Mouse (Mus musculus) limb, embryonic 11.5 days (tissue): ENCODE measurements at regions not wholly inside any gene's neighbourhood (a gene's known extent, or its start where the extent isn't known, plus 50 kb on each side); places are given as distances from the start of the nearest gene placed in this dataset.

Experiments
- ATAC-seq: fragments of 200-750 bp; cut with Nextera tagmentation; 2 replicates; pipeline ENCODE4 v1.8.0; 2017; ENCODE audit warnings: low read depth; ENCODE audit not compliant: insufficient number of reproducible peaks, low FRiP score, low TSS enrichment
- DNase-seq: peaks from one replicate; pipeline ENCODE4 v3.0.0-alpha.2; 2015; ENCODE audit warnings: low spot score
- H3K27ac ChIP-seq: fragments of 300-500 bp; sonication (generic); replicated peaks from 2 replicates; pipeline ENCODE4 v1.5.1; 2014; ENCODE audit warnings: low read depth, mild to moderate bottlenecking, low read length
- H3K27me3 ChIP-seq: fragments of 300-500 bp; sonication (generic); 2 replicates; pipeline ENCODE4 v1.6.1; 2014; ENCODE audit warnings: mild to moderate bottlenecking, low read length, mixed read lengths; ENCODE audit not compliant: control insufficient read depth, insufficient read depth
- H3K36me3 ChIP-seq: fragments of 300-500 bp; sonication (generic); 2 replicates; pipeline ENCODE4 v1.6.1; 2014; ENCODE audit warnings: mild to moderate bottlenecking, low read length, moderate library complexity, mixed read lengths; ENCODE audit not compliant: control insufficient read depth, insufficient read depth
- H3K4me1 ChIP-seq: fragments of 300-500 bp; sonication (generic); 2 replicates; pipeline ENCODE4 v1.6.1; 2014; ENCODE audit warnings: low read length, mixed read lengths; ENCODE audit not compliant: control insufficient read depth, insufficient read depth
- H3K4me2 ChIP-seq: fragments of 300-500 bp; sonication (generic); 2 replicates; pipeline ENCODE4 v1.6.1; 2014; ENCODE audit warnings: low read depth, mild to moderate bottlenecking, moderate library complexity; ENCODE audit not compliant: severe bottlenecking
- H3K4me3 ChIP-seq: fragments of 300-500 bp; sonication (generic); 2 replicates; pipeline ENCODE4 v1.5.1; 2014; ENCODE audit warnings: low read depth, low read length
- H3K9ac ChIP-seq: fragments of 300-500 bp; sonication (generic); 2 replicates; pipeline ENCODE4 v1.6.1; 2014; ENCODE audit warnings: mild to moderate bottlenecking, low read length
- H3K9me3 ChIP-seq: fragments of 300-500 bp; sonication (generic); 2 replicates; pipeline ENCODE4 v1.6.1; 2016; ENCODE audit warnings: low read length; ENCODE audit not compliant: control insufficient read depth
- WGBS: fragments of 180-500 bp; shearing (Covaris S2); extraction: QIAGEN DNeasy Blood & Tissue Kit; methylation state at CpG from one replicate; pipeline ENCODE4 v1.1.7; 2014; 5-methylcytosine and 5-hydroxymethylcytosine counted together

- H3K4me1 ChIP-seq = peaks cover 17% of the 10 kb centered on the region
- H3K27ac ChIP-seq = no peak overlapping the region
- H3K27me3 ChIP-seq = no peaks in the 10 kb centered on the region
- no peak overlapping the region for H3K4me2 ChIP-seq
- H3K9me3 ChIP-seq = no peaks in the 10 kb centered on the region
- no peak overlapping the region for H3K9ac ChIP-seq
- ATAC-seq = no peak
- 33% methylated on average over 7 of the region's 7 CpGs for WGBS
- H3K36me3 ChIP-seq = no peaks in the 10 kb centered on the region
- DNase-seq = no peak
- no peak overlapping the region for H3K4me3 ChIP-seq
Observed at GRCm38 (mm10) chr6:94772391-94772790, 72.4 kb upstream of the Lrig1 start.

GRCm38 (mm10) chr6:94768230-94768629 lies 68.3 kb upstream of the Lrig1 start:
- Histone ChIP-seq H3K4me1 (peaks cover 9% of the 10 kb centered on the region; the same call in 1 of the 2 replicates), H3K4me2 (no peak overlapping the region)

GRCm38 (mm10) chr6:94765724-94766123 lies 65.8 kb upstream of the Lrig1 start:
- no peak overlapping the region for H3K27ac ChIP-seq
- DNase-seq (no peak), ATAC-seq (no peak)
- H3K9me3 ChIP-seq = no peaks in the 10 kb centered on the region
- no peak overlapping the region for H3K9ac ChIP-seq
- H3K4me2 ChIP-seq = no peak overlapping the region
- H3K36me3 ChIP-seq = no peaks in the 10 kb centered on the region
- 78% methylated on average over 6 of the region's 6 CpGs for WGBS
- no peak overlapping the region for H3K4me3 ChIP-seq
- peaks cover 5% of the 10 kb centered on the region for H3K4me1 ChIP-seq
- H3K27me3 ChIP-seq = no peaks in the 10 kb centered on the region

More at GRCm38 (mm10) chr6:94768230-94768629, 68.3 kb upstream of the Lrig1 start:
- Histone ChIP-seq H3K4me3 (no peak overlapping the region), H3K27ac (no peak overlapping the region), H3K9me3 (no peaks in the 10 kb centered on the region), H3K36me3 (no peaks in the 10 kb centered on the region), H3K9ac (no peak overlapping the region), H3K27me3 (no peaks in the 10 kb centered on the region)
- WGBS = 83% methylated on average over 5 of the region's 5 CpGs
- no peak for ATAC-seq
- no peak for DNase-seq

DNA sequence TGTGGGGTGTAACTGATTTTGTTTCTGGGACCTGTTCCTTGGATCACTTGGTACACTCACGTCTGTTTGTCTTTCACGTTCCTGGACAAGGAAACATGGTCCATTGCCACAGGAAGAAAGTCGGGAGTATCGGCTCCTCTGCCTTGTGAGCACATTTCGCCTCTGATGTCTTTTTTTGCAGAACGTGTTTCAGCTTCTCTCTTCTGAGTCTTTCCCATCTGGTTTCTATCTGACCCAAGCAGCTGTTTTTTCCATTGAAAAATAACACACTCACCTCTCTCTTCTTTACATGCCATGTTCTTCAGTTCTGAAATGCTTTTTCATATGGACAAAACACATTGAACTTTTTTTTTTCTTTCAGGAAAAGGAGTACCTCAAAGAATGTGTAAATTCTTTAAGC lies 61.4 kb upstream of the Lrig1 start:
- ATAC-seq (no peak), DNase-seq (no peak)
- peak overlapping the region; percentile 58; the same call in 1 of the 2 replicates for H3K27ac ChIP-seq
- no peaks in the 10 kb centered on the region for H3K27me3 ChIP-seq
- peaks cover 9% of the 10 kb centered on the region for H3K4me1 ChIP-seq
- 52% methylated on average over 6 of the region's 6 CpGs for WGBS
- no peaks in the 10 kb centered on the region for H3K9me3 ChIP-seq
- no peak overlapping the region for H3K9ac ChIP-seq
- no peaks in the 10 kb centered on the region for H3K36me3 ChIP-seq
- no peak overlapping the region for H3K4me3 ChIP-seq
- H3K4me2 ChIP-seq = no peak overlapping the region

- Histone ChIP-seq H3K36me3 (no peaks in the 10 kb centered on the region), H3K9ac (no peak overlapping the region), H3K4me1 (peaks cover 9% of the 10 kb centered on the region), H3K4me3 (no peak overlapping the region), H3K4me2 (no peak overlapping the region), H3K27me3 (no peaks in the 10 kb centered on the region), H3K27ac (peak overlapping the region; percentile 58; the same call in 1 of the 2 replicates), H3K9me3 (no peaks in the 10 kb centered on the region)
- DNase-seq (peak; percentile 37), ATAC-seq (peak; percentile 47; the same call in 1 of the 2 replicates)
- WGBS = 52% methylated on average over 17 of the region's 17 CpGs
Observed at GRCm38 (mm10) chr6:94760629-94761111, 60.7 kb upstream of the Lrig1 start.

DNA sequence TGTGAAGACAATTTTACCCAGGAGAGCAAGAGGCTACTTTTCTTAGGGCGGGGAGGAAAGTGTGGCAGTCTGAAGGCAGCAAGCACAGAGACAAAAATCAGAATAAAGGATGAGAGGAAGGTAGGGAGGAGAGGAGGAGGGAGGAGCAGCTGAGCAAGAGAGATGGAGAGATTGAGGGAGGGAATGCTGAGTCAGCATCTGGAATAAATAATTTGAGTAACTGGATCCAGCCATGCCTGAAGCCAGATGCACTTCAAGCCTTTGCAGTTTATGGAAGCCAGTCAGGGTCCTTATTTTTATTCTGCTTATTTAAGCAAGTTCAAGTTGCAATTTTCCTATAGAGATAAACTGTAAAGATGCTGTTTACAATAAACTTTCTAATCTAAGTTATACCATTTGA lies 59.7 kb upstream of the Lrig1 start:
- ATAC-seq (no peak), DNase-seq (no peak)
- Histone ChIP-seq H3K27ac (no peak overlapping the region), H3K9me3 (no peaks in the 10 kb centered on the region), H3K4me3 (no peak overlapping the region), H3K9ac (no peak overlapping the region), H3K4me2 (no peak overlapping the region), H3K4me1 (peaks cover 9% of the 10 kb centered on the region), H3K36me3 (no peaks in the 10 kb centered on the region), H3K27me3 (no peaks in the 10 kb centered on the region)
- whole genome bisulfite sequencing = 96% methylated on average over 1 of the region's 1 CpGs

GRCm38 (mm10) chr6:94756006-94756405 lies 56.0 kb upstream of the Lrig1 start:
- Histone ChIP-seq H3K9ac (no peak overlapping the region), H3K36me3 (no peaks in the 10 kb centered on the region), H3K4me3 (no peak overlapping the region), H3K9me3 (no peaks in the 10 kb centered on the region), H3K4me2 (no peak overlapping the region), H3K4me1 (peaks cover 7% of the 10 kb centered on the region), H3K27ac (no peak overlapping the region), H3K27me3 (no peaks in the 10 kb centered on the region)
- ATAC-seq = 0 out of 2 replicates have a peak, but pooled peaks have one; percentile 26
- 83% methylated on average over 4 of the region's 4 CpGs for WGBS
- DNase-seq = no peak

GRCm38 (mm10) chr6:94755297-94755831 lies 55.4 kb upstream of the Lrig1 start:
- 75% methylated on average over 13 of the region's 13 CpGs for WGBS
- no peaks in the 10 kb centered on the region for H3K9me3 ChIP-seq
- peaks cover under 1% of the 10 kb centered on the region; the same call in 1 of the 2 replicates for H3K4me1 ChIP-seq
- H3K9ac ChIP-seq = no peak overlapping the region
- H3K27ac ChIP-seq = no peak overlapping the region
- H3K4me3 ChIP-seq = no peak overlapping the region
- H3K4me2 ChIP-seq = no peak overlapping the region
- H3K36me3 ChIP-seq = no peaks in the 10 kb centered on the region
- DNase-seq = no peak
- ATAC-seq = no peak
- H3K27me3 ChIP-seq = no peaks in the 10 kb centered on the region

- Histone ChIP-seq H3K4me1 (no peaks in the 10 kb centered on the region; the same call in 1 of the 2 replicates), H3K27me3 (no peaks in the 10 kb centered on the region), H3K27ac (no peak overlapping the region), H3K4me2 (no peak overlapping the region), H3K4me3 (no peak overlapping the region), H3K9ac (no peak overlapping the region), H3K36me3 (no peaks in the 10 kb centered on the region), H3K9me3 (no peaks in the 10 kb centered on the region)
- DNase-seq = no peak
- 90% methylated on average over 3 of the region's 3 CpGs for WGBS
- ATAC-seq = no peak
Observed at GRCm38 (mm10) chr6:94754522-94754921, 54.6 kb upstream of the Lrig1 start.
